Mouse (Mus musculus): ENCODE data around the gene Tm7sf2.

The Tm7sf2 gene

GRCm38 (mm10) chr19:6040002-6040401 lies 28.2 kb downstream of the Tm7sf2 start:
- no peak for DNase-seq

GRCm38 (mm10) chr19:6038326-6038725 lies 29.8 kb downstream of the Tm7sf2 start:
- peak in 1 of 2 experiments; percentile 57 for DNase-seq

GRCm38 (mm10) chr19:6037695-6038094 lies 30.5 kb downstream of the Tm7sf2 start:
- no peak for DNase-seq

- DNase-seq, result no peak
These were observed 32.1 kb downstream of the Tm7sf2 start for GRCm38 (mm10) chr19:6035966-6036585.

GRCm38 (mm10) chr19:6030520-6031280 lies 37.5 kb downstream of the Tm7sf2 start:
- no peak for DNase-seq

- no peak for DNase-seq
These were observed 38.7 kb downstream of the Tm7sf2 start for GRCm38 (mm10) chr19:6029426-6029825.

GRCm38 (mm10) chr19:6028991-6029390 lies 39.2 kb downstream of the Tm7sf2 start:
- DNase-seq, result no peak

- no peak for DNase-seq
These were observed 44.2 kb downstream of the Tm7sf2 start for GRCm38 (mm10) chr19:6023930-6024329.

- DNase-seq, result no peak
These were observed 45.1 kb downstream of the Tm7sf2 start for GRCm38 (mm10) chr19:6023059-6023458.

- no peak for DNase-seq
These were observed 47.9 kb downstream of the Tm7sf2 start for GRCm38 (mm10) chr19:6020276-6020675.

GRCm38 (mm10) chr19:6018142-6019089 lies 49.8 kb downstream of the Tm7sf2 start:
- peak; percentile 89 to 95 for DNase-seq

- peak in 1 of 2 experiments; percentile 22 for DNase-seq
These were observed 51.6 kb downstream of the Tm7sf2 start for GRCm38 (mm10) chr19:6016532-6016931.

GRCm38 (mm10) chr19:6015511-6016315 lies 52.5 kb downstream of the Tm7sf2 start, which contains the start of gene Capn1:
Capn1 (minus strand) TSS chr19:6015897.
- DNase-seq, result peak; percentile 67 to 68

GRCm38 (mm10) chr19:6014991-6015510 lies 53.1 kb downstream of the Tm7sf2 start:
- peak; percentile 48 to 54 for DNase-seq

GRCm38 (mm10) chr19:6013691-6014090 lies 54.5 kb downstream of the Tm7sf2 start:
- DNase-seq, result no peak

Measured in cerebellum, postnatal 14 days (tissue).